Mouse (Mus musculus): ENCODE results near the gene Slc13a2. TPM values are rescaled to one million over a fixed set of nuclear protein-coding genes. Genes with fewer than 3 reads are reported as not detected.

The Slc13a2 gene
- 12.7 and 401 TPM in 2 replicates for polyA plus RNA-seq (2012; rRNA removed; ENCODE audit: low replicate concordance)

GRCm38 (mm10) chr11:78422055-78422819 is at the start of gene Slc13a2:
Gene Slc13a2 (minus strand): TSS chr11:78422217.

GRCm38 (mm10) chr11:78465568-78466180 is 43.7 kb upstream of the Slc13a2 start, which contains the start of gene Slc46a1:
Gene Slc46a1 (plus strand): TSS chr11:78465697.

GRCm38 (mm10) chr11:78386508-78387043 is 35.4 kb downstream of the Slc13a2 start, which contains the start of gene Foxn1:
Gene Foxn1 (minus strand): TSS chr11:78386558.

Other genes starting within 250 kb of the Slc13a2 start
- gene Nek8, start 245.5 kb downstream of the Slc13a2 start, polyA plus RNA-seq (2012; rRNA removed; ENCODE audit: low replicate concordance), result 4.4 and 8.1 TPM in 2 replicates
- 13.9 and 16.6 TPM in 2 replicates for gene Tlcd1, start 245.5 kb downstream of the Slc13a2 start, polyA plus RNA-seq (2012; rRNA removed; ENCODE audit: low replicate concordance)
- gene Rpl23a, start 238.6 kb downstream of the Slc13a2 start, polyA plus RNA-seq (2012; rRNA removed; ENCODE audit: low replicate concordance), result 21.1 and 31.3 TPM in 2 replicates
- 16.4 and 23.3 TPM in 2 replicates for gene Rab34, start 233.8 kb downstream of the Slc13a2 start, polyA plus RNA-seq (2012; rRNA removed; ENCODE audit: low replicate concordance)
- gene Proca1, start 228.8 kb downstream of the Slc13a2 start, polyA plus RNA-seq (2012; rRNA removed; ENCODE audit: low replicate concordance), result 0.08 TPM in 1 of 2 replicates, not detected in the other
- 59.0 and 80.1 TPM in 2 replicates for gene Sdf2, start 176.5 kb downstream of the Slc13a2 start, polyA plus RNA-seq (2012; rRNA removed; ENCODE audit: low replicate concordance)
- gene Supt6, start 176.2 kb downstream of the Slc13a2 start, polyA plus RNA-seq (2012; rRNA removed; ENCODE audit: low replicate concordance), result 26.9 and 28.7 TPM in 2 replicates
- gene 2610507B11Rik, start 160.5 kb downstream of the Slc13a2 start, polyA plus RNA-seq (2012; rRNA removed; ENCODE audit: low replicate concordance), result 62.4 and 65.4 TPM in 2 replicates
- 0.12 and 0.16 TPM in 2 replicates for gene BC030499, start 131.4 kb downstream of the Slc13a2 start, polyA plus RNA-seq (2012; rRNA removed; ENCODE audit: low replicate concordance)
- gene Spag5, start 120.7 kb downstream of the Slc13a2 start, polyA plus RNA-seq (2012; rRNA removed; ENCODE audit: low replicate concordance), result 7.9 and 16.4 TPM in 2 replicates
- 13.5 and 30.0 TPM in 2 replicates for gene Aldoc, start 99.2 kb downstream of the Slc13a2 start, polyA plus RNA-seq (2012; rRNA removed; ENCODE audit: low replicate concordance)
- 90.6 and 95.6 TPM in 2 replicates for gene Pigs, start 93.8 kb downstream of the Slc13a2 start, polyA plus RNA-seq (2012; rRNA removed; ENCODE audit: low replicate concordance)
- gene Unc119, start 78.7 kb downstream of the Slc13a2 start, polyA plus RNA-seq (2012; rRNA removed; ENCODE audit: low replicate concordance), result 15.2 and 20.6 TPM in 2 replicates
- not detected in 2 replicates for gene Foxn1, start 35.7 kb downstream of the Slc13a2 start, polyA plus RNA-seq (2012; rRNA removed; ENCODE audit: low replicate concordance)
- 455 and 700 TPM in 2 replicates for gene Slc46a1, start 43.5 kb upstream of the Slc13a2 start, polyA plus RNA-seq (2012; rRNA removed; ENCODE audit: low replicate concordance)
- gene Sarm1, start 75.5 kb upstream of the Slc13a2 start, polyA plus RNA-seq (2012; rRNA removed; ENCODE audit: low replicate concordance), result 0.36 and 0.68 TPM in 2 replicates
- gene Vtn, start 76.9 kb upstream of the Slc13a2 start, polyA plus RNA-seq (2012; rRNA removed; ENCODE audit: low replicate concordance), result 1.8 and 2.6 TPM in 2 replicates
- gene Sebox, start 81.2 kb upstream of the Slc13a2 start, polyA plus RNA-seq (2012; rRNA removed; ENCODE audit: low replicate concordance), result not detected in 2 replicates
- 4.4 and 5.1 TPM in 2 replicates for gene Tmem199, start 90.0 kb upstream of the Slc13a2 start, polyA plus RNA-seq (2012; rRNA removed; ENCODE audit: low replicate concordance)
- gene Poldip2, start 90.0 kb upstream of the Slc13a2 start, polyA plus RNA-seq (2012; rRNA removed; ENCODE audit: low replicate concordance), result 21.7 and 26.2 TPM in 2 replicates
- 34.4 and 36.2 TPM in 2 replicates for gene Tnfaip1, start 114.1 kb upstream of the Slc13a2 start, polyA plus RNA-seq (2012; rRNA removed; ENCODE audit: low replicate concordance)
- gene Ift20, start 114.1 kb upstream of the Slc13a2 start, polyA plus RNA-seq (2012; rRNA removed; ENCODE audit: low replicate concordance), result 113 and 115 TPM in 2 replicates
- gene Tmem97, start 128.6 kb upstream of the Slc13a2 start, polyA plus RNA-seq (2012; rRNA removed; ENCODE audit: low replicate concordance), result 29.6 and 51.8 TPM in 2 replicates

All from duodenum, adult 2 months (tissue).